ENCODE assay signal across 24 mouse cellular contexts in the genomic region with DNA sequence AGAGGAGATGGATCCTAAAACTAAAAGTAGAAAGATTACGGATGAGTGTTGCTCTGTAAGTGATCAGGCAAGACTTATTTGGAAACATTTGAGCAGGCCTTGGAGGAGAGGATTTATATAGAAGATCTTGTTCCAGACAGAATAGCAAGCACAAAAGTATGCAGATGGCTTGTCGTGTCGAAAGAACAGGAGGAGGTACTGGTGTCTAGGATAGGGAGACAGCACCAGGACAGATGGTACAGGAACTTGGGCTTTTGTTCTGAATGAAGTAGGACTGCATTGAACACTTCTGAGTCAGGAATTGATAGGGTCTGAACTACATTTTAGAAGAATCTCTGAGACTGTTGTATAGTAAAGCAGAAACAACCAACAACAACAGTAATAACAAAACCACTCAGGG.
DNase-seq lines count a peak whose midpoint lies in the region; ATAC-seq and TF ChIP-seq lines count a peak whose summit lies in the region.
"Had no signal": no experiment of that assay in that cellular context is flagged by ENCODE, and none has a peak within 500 bp of the region (broad histone marks: within the 10 kb centered on the region; RNA-seq: fewer than 3 reads in every experiment).

No protein-coding gene starts in this region.

- H3K36me3 ChIP-seq in forebrain, postnatal 0 days (ENCODE audit: insufficient read depth) = peaks cover 3% of the 10 kb centered on the region; the same call in 1 of the 2 replicates
- H3K36me3 ChIP-seq in forebrain, embryonic 12.5 days (replicated peaks) = no peaks in the 10 kb centered on the region; the same call in 1 of the 2 replicates

- H3K4me3 ChIP-seq in forebrain, postnatal 0 days (ENCODE audit: low read depth, low read length) = no peak overlapping the region
- H3K4me3 ChIP-seq in forebrain, embryonic 12.5 days (replicated peaks) = no peak overlapping the region
- no peak overlapping the region for H3K4me3 ChIP-seq in layer of hippocampus, adult 2 months
- H3K4me3 ChIP-seq: forebrain, embryonic 10.5 days; heart, adult 2 months; heart, embryonic 10.5 days; heart, embryonic 13.5 days had no signal

- no peak overlapping the region for H3K9ac ChIP-seq in forebrain, postnatal 0 days
- no peak overlapping the region for H3K9ac ChIP-seq in forebrain, embryonic 12.5 days
- H3K9ac ChIP-seq: heart, embryonic 13.5 days; hindbrain, embryonic 14.5 days had no signal

- no peak for TF ChIP-seq CTCF in forebrain, postnatal 0 days (IDR thresholded peaks at IDR 0.05; ENCODE audit: low read depth)
- no peak for TF ChIP-seq CTCF in layer of hippocampus, adult 2 months (conservative IDR thresholded peaks at IDR 0.05)

- no peak for DNase-seq in forebrain, postnatal 0 days
- DNase-seq in layer of hippocampus, adult 2 months (ENCODE audit: low spot score in 2 of 2) = peak; percentile 34 to 61
- no peak for DNase-seq in layer of hippocampus, postnatal 10 days (ENCODE audit: low spot score in 2 of 2)
- DNase-seq in right cerebral cortex, adult 18-20 months = peak; percentile 25
- DNase-seq in right cerebral cortex, adult 2 months (ENCODE audit: low spot score in 2 of 2) = no peak
- DNase-seq: adrenal gland, adult 8-10 months; adrenal gland, postnatal 25 days; cerebellum, adult 18-20 months; cerebellum, adult 9-10 months; cerebellum, postnatal 14 days; gastrocnemius, postnatal 10 days; gastrocnemius, postnatal 36 days; heart, adult 2 months; heart, postnatal 14 days; heart, postnatal 4 days had no signal

- H3K4me1 ChIP-seq in forebrain, postnatal 0 days (ENCODE audit: insufficient read depth) = no peaks in the 10 kb centered on the region
- H3K4me1 ChIP-seq in forebrain, embryonic 12.5 days = no peaks in the 10 kb centered on the region
- H3K4me1 ChIP-seq: forebrain, embryonic 10.5 days; heart, embryonic 10.5 days; heart, embryonic 13.5 days had no signal

- no peaks in the 10 kb centered on the region for H3K27me3 ChIP-seq in forebrain, postnatal 0 days (ENCODE audit: insufficient read depth, low read length)
- no peaks in the 10 kb centered on the region for H3K27me3 ChIP-seq in forebrain, embryonic 12.5 days
- H3K27me3 ChIP-seq: heart, embryonic 13.5 days had no signal

- H3K9me3 ChIP-seq in forebrain, postnatal 0 days (ENCODE audit: low read length) = no peaks in the 10 kb centered on the region
- no peaks in the 10 kb centered on the region for H3K9me3 ChIP-seq in forebrain, embryonic 12.5 days
- H3K9me3 ChIP-seq: forebrain, embryonic 10.5 days; heart, embryonic 10.5 days; heart, embryonic 13.5 days had no signal

- 75% methylated on average over 3 of the region's 3 CpGs for WGBS in forebrain, postnatal 0 days
- WGBS in forebrain, embryonic 12.5 days = 93% methylated on average over 3 of the region's 3 CpGs

- 0 out of 2 replicates have a peak, but pooled peaks have one; percentile 16 for ATAC-seq in forebrain, postnatal 0 days
- ATAC-seq in forebrain, embryonic 12.5 days (ENCODE audit: low FRiP score) = no peak
- ATAC-seq: activated CD4-positive, CD25-positive, alpha-beta regulatory T cell, adult 4 months; forebrain, embryonic 14.5 days; hindbrain, postnatal 0 days; inflammation-experienced regulatory T-cells, adult 6 months had no signal

- H3K27ac ChIP-seq in forebrain, postnatal 0 days (ENCODE audit: low read depth, low read length) = no peak overlapping the region
- H3K27ac ChIP-seq in forebrain, embryonic 12.5 days = no peak overlapping the region
- peak overlapping the region; percentile 73; the same call in 1 of the 2 replicates for H3K27ac ChIP-seq in layer of hippocampus, adult 2 months
- H3K27ac ChIP-seq: forebrain, embryonic 10.5 days; heart, adult 2 months; heart, embryonic 10.5 days; heart, embryonic 13.5 days; hindbrain, embryonic 14.5 days; hindbrain, postnatal 0 days had no signal

- H3K4me2 ChIP-seq in forebrain, postnatal 0 days (ENCODE audit: low read depth) = no peak overlapping the region
- H3K4me2 ChIP-seq in forebrain, embryonic 12.5 days = no peak overlapping the region
- H3K4me2 ChIP-seq: heart, embryonic 13.5 days; hindbrain, embryonic 14.5 days had no signal

Comparison
In these comparisons a context has a peak if more than half of its experiments do, and no peak if none do; other contexts are left out.
1. DNase-seq: peak in layer of hippocampus, adult 2 months (2 of 2) and right cerebral cortex, adult 18-20 months (single experiment); none in forebrain, postnatal 0 days (single experiment), layer of hippocampus, postnatal 10 days (0 of 2) and right cerebral cortex, adult 2 months (0 of 2).